Mouse (Mus musculus) forebrain, embryonic 11.5 days (tissue): ENCODE results near the gene Fcho2. TPM values are rescaled to one million over a fixed set of nuclear protein-coding genes. Genes with fewer than 3 reads are reported as not detected.

Source experiments
- ATAC-seq: fragments of 200-750 bp; cut with Nextera tagmentation; replicated peaks from 2 replicates; pipeline ENCODE4 v1.8.0; 2017; ENCODE audit warnings: moderate TSS enrichment; ENCODE audit not compliant: low FRiP score
- DNase-seq: peaks from one replicate; pipeline ENCODE4 v3.0.0-alpha.2; 2017; ENCODE audit warnings: low spot score
- H3K27ac ChIP-seq: fragments of 300-500 bp; sonication (generic); 2 replicates; pipeline ENCODE4 v1.5.1; 2014; ENCODE audit warnings: low read depth, low read length
- H3K27me3 ChIP-seq: fragments of 300-500 bp; sonication (generic); 2 replicates; pipeline ENCODE4 v1.6.1; 2014; ENCODE audit warnings: mild to moderate bottlenecking, low read length, mixed read lengths; ENCODE audit not compliant: control insufficient read depth, insufficient read depth
- H3K36me3 ChIP-seq: fragments of 300-500 bp; sonication (generic); 2 replicates; pipeline ENCODE4 v1.6.1; 2014; ENCODE audit warnings: mild to moderate bottlenecking, low read length, moderate library complexity, mixed read lengths; ENCODE audit not compliant: control insufficient read depth, insufficient read depth
- H3K4me1 ChIP-seq: fragments of 300-500 bp; sonication (generic); replicated peaks from 2 replicates; pipeline ENCODE4 v1.6.1; 2014; ENCODE audit warnings: low read length, mixed read lengths; ENCODE audit not compliant: control insufficient read depth, insufficient read depth
- H3K4me2 ChIP-seq: fragments of 300-500 bp; sonication (generic); 2 replicates; pipeline ENCODE4 v1.6.1; 2014; ENCODE audit warnings: low read depth, mild to moderate bottlenecking, low read length, moderate library complexity, mixed read lengths; ENCODE audit not compliant: severe bottlenecking
- H3K4me3 ChIP-seq: fragments of 300-500 bp; sonication (generic); 2 replicates; pipeline ENCODE4 v1.5.1; 2014; ENCODE audit warnings: low read depth, low read length
- H3K9ac ChIP-seq: fragments of 300-500 bp; sonication (generic); 2 replicates; pipeline ENCODE4 v1.6.1; 2014; ENCODE audit warnings: low read length
- H3K9me3 ChIP-seq: fragments of 300-500 bp; sonication (generic); 2 replicates; pipeline ENCODE4 v1.6.1; 2016; ENCODE audit warnings: low read length, mixed read lengths; ENCODE audit not compliant: control insufficient read depth
- WGBS: fragments of 180-500 bp; shearing (Covaris S2); extraction: QIAGEN DNeasy Blood & Tissue Kit; methylation state at CpG from one replicate; pipeline ENCODE4 v1.1.7; 2014; 5-methylcytosine and 5-hydroxymethylcytosine counted together
- polyA plus RNA-seq: library from polyadenylated mRNA; unstranded; fragments of >200 nt; fragmentation: Nextera tagmentation; extraction: Ambion mirVana; gene quantifications from 2 replicates; pipeline ENCODE4 v1.2.1, GENCODE M21; 2014

Fcho2 gene
- polyA plus RNA-seq, 1 experiment from 2014 or later = 33.5 TPM

- no peak for ATAC-seq
- Histone ChIP-seq H3K36me3 (no peaks in the 10 kb centered on the region; the same call in 1 of the 2 replicates), H3K4me1 (no peaks in the 10 kb centered on the region), H3K9ac (no peak overlapping the region), H3K27ac (no peak overlapping the region), H3K27me3 (no peaks in the 10 kb centered on the region), H3K4me2 (no peak overlapping the region), H3K9me3 (no peaks in the 10 kb centered on the region), H3K4me3 (no peak overlapping the region)
- 97% methylated on average over 1 of the region's 1 CpGs for WGBS
- DNase-seq = no peak
These were observed 22.4 kb downstream of the Fcho2 start for GRCm38 (mm10) chr13:98792864-98793263.

GRCm38 (mm10) chr13:98791693-98792092 lies 23.6 kb downstream of the Fcho2 start:
- Histone ChIP-seq H3K27ac (no peak overlapping the region), H3K9me3 (no peaks in the 10 kb centered on the region), H3K9ac (no peak overlapping the region), H3K27me3 (no peaks in the 10 kb centered on the region), H3K4me2 (no peak overlapping the region), H3K36me3 (no peaks in the 10 kb centered on the region; the same call in 1 of the 2 replicates), H3K4me1 (no peaks in the 10 kb centered on the region), H3K4me3 (no peak overlapping the region)
- no peak for ATAC-seq
- DNase-seq = no peak
- WGBS = 93% methylated on average over 1 of the region's 1 CpGs

GRCm38 (mm10) chr13:98786970-98787685 lies 28.1 kb downstream of the Fcho2 start:
- H3K36me3 ChIP-seq = no peaks in the 10 kb centered on the region

GRCm38 (mm10) chr13:98777959-98778358 lies 37.3 kb downstream of the Fcho2 start:
- Histone ChIP-seq H3K4me2 (no peak overlapping the region), H3K27me3 (no peaks in the 10 kb centered on the region), H3K9me3 (no peaks in the 10 kb centered on the region), H3K4me1 (no peaks in the 10 kb centered on the region), H3K27ac (no peak overlapping the region), H3K9ac (no peak overlapping the region), H3K36me3 (no peaks in the 10 kb centered on the region), H3K4me3 (no peak overlapping the region)
- 92% methylated on average over 3 of the region's 3 CpGs for WGBS
- ATAC-seq (no peak), DNase-seq (no peak)

More at GRCm38 (mm10) chr13:98786970-98787685, 28.1 kb downstream of the Fcho2 start:
- Histone ChIP-seq H3K4me2 (no peak overlapping the region), H3K9ac (no peak overlapping the region), H3K4me3 (no peak overlapping the region), H3K27ac (no peak overlapping the region), H3K4me1 (no peaks in the 10 kb centered on the region), H3K9me3 (no peaks in the 10 kb centered on the region), H3K27me3 (no peaks in the 10 kb centered on the region)
- ATAC-seq (no peak), DNase-seq (no peak)
- 87% methylated on average over 5 of the region's 5 CpGs for WGBS

GRCm38 (mm10) chr13:98771484-98771883 lies 43.8 kb downstream of the Fcho2 start:
- H3K27me3 ChIP-seq = no peaks in the 10 kb centered on the region
- H3K9me3 ChIP-seq = no peaks in the 10 kb centered on the region
- ATAC-seq (no peak), DNase-seq (no peak)
- WGBS = 84% methylated on average over 2 of the region's 2 CpGs
- H3K9ac ChIP-seq = no peak overlapping the region
- H3K4me1 ChIP-seq = peaks cover 2% of the 10 kb centered on the region; the same call in 1 of the 2 replicates
- no peaks in the 10 kb centered on the region for H3K36me3 ChIP-seq
- H3K27ac ChIP-seq = no peak overlapping the region
- no peak overlapping the region for H3K4me2 ChIP-seq
- no peak overlapping the region for H3K4me3 ChIP-seq

- WGBS = 63% methylated on average over 4 of the region's 4 CpGs
- ATAC-seq (no peak), DNase-seq (peak; percentile 74)
- H3K36me3 ChIP-seq = no peaks in the 10 kb centered on the region
- H3K4me3 ChIP-seq = no peak overlapping the region
- no peak overlapping the region for H3K27ac ChIP-seq
- no peaks in the 10 kb centered on the region for H3K9me3 ChIP-seq
- H3K27me3 ChIP-seq = no peaks in the 10 kb centered on the region
- no peak overlapping the region for H3K4me2 ChIP-seq
- H3K9ac ChIP-seq = no peak overlapping the region
- H3K4me1 ChIP-seq = peaks cover 2% of the 10 kb centered on the region; the same call in 1 of the 2 replicates
These were observed 46.9 kb downstream of the Fcho2 start for GRCm38 (mm10) chr13:98768329-98768728.

- Histone ChIP-seq H3K27me3 (no peaks in the 10 kb centered on the region), H3K4me3 (no peak overlapping the region), H3K36me3 (no peaks in the 10 kb centered on the region), H3K4me1 (no peaks in the 10 kb centered on the region), H3K27ac (no peak overlapping the region), H3K9me3 (no peaks in the 10 kb centered on the region), H3K4me2 (no peak overlapping the region), H3K9ac (no peak overlapping the region)
- ATAC-seq (no peak), DNase-seq (no peak)
These were observed 53.5 kb downstream of the Fcho2 start for GRCm38 (mm10) chr13:98761771-98762170.

GRCm38 (mm10) chr13:98755886-98756285 lies 59.4 kb downstream of the Fcho2 start:
- ATAC-seq = no peak
- no peak overlapping the region for H3K9ac ChIP-seq
- H3K27ac ChIP-seq = no peak overlapping the region
- H3K4me2 ChIP-seq = no peak overlapping the region
- no peak overlapping the region for H3K4me3 ChIP-seq
- no peaks in the 10 kb centered on the region for H3K9me3 ChIP-seq
- WGBS = 83% methylated on average over 1 of the region's 1 CpGs
- H3K36me3 ChIP-seq = no peaks in the 10 kb centered on the region
- DNase-seq = no peak
- no peaks in the 10 kb centered on the region for H3K27me3 ChIP-seq
- H3K4me1 ChIP-seq = no peaks in the 10 kb centered on the region

- H3K9ac ChIP-seq = no peak overlapping the region
- ATAC-seq (no peak), DNase-seq (no peak)
- H3K27me3 ChIP-seq = no peaks in the 10 kb centered on the region
- no peak overlapping the region for H3K27ac ChIP-seq
- no peaks in the 10 kb centered on the region for H3K9me3 ChIP-seq
- H3K4me1 ChIP-seq = no peaks in the 10 kb centered on the region
- no peak overlapping the region for H3K4me2 ChIP-seq
- 74% methylated on average over 1 of the region's 1 CpGs for WGBS
- no peaks in the 10 kb centered on the region; the same call in 1 of the 2 replicates for H3K36me3 ChIP-seq
- H3K4me3 ChIP-seq = no peak overlapping the region
These were observed 70.6 kb downstream of the Fcho2 start for GRCm38 (mm10) chr13:98744679-98745078.
